Mouse (Mus musculus): ENCODE measurements around the gene Tmem231. TPM values are rescaled to one million over a fixed set of nuclear protein-coding genes. Genes with fewer than 3 reads are reported as not detected.

The Tmem231 gene
- total RNA-seq, 2 experiments from 2014 or later, result 2.0 to 2.4 TPM

- no peak for DNase-seq
Observed at GRCm38 (mm10) chr8:111909621-111910450, 23.8 kb downstream of the Tmem231 start, which contains the start of gene Chst5. TSS of gene Chst5 (minus strand) at chr8:111910447.

DNA sequence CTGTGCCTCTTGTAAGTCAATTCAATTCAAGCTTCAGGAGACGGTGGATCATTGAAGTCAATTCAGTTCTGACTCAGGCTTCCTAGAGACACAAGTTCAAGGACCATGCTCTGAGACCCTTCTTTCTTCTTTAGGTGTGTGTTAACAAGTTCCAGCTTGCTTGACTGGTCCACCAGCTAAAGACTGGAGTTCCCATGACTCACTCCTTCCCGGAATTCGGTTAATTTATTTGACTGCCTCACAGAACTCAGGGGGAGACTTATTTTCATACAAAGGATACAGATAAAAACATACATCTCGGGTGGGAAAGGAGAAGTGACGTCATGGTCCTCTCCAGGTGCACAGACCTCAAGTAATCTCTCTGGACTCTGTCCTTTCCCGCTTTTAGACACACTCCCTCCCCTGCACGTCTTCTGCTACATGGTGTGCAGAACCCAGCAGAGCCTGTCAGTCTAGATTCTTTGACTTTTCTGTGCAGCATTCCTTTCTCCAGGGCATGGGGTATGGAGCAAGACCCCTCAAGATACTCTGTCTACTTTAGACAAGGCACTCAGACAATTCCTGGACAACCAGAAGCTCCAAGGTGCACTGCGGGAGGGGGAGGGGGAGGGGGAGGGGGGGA is 28.1 kb downstream of the Tmem231 start:
- no peak for DNase-seq

DNA sequence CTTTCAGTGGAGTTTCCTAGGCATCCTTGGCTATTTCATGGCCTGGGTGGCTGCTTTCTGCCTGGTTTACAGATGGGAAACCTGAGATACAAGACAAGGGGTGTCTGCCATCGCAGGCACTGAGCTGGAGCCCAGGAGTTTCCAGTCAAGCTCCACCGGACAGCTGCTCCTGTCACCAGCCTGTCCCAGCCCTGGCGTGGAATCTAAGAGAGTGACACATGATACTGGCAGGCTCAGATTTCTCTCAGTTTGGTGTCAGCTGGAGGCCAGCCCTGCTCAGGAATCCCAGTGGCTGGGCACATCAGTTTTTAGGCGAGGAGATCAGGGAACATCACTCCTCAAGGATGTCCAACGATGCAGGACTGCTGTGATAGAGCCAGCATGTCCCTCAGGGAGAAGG is 31.6 kb downstream of the Tmem231 start:
- peak; percentile 26 to 43 for DNase-seq

- DNase-seq, result no peak
Observed at GRCm38 (mm10) chr8:111898586-111898985, 35.1 kb downstream of the Tmem231 start.

DNA sequence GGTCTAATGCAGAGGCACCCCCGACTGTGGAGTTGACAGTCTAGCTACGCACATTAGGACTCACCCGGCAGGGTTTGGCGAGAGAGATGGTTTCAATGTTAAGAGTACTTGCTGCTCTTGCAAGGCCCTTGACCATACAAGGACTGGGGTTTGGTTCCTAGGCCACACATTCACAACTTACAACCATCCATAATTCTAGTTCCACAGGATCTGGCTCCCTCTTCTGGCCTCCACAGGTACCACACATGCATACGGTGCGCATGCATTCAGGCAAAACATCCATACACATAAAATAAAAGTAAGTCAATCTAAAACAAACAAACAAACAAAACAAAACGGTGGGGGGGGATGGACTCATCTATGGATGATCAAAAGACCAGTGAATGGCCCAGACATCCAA is 38.7 kb downstream of the Tmem231 start:
- DNase-seq, result no peak

DNA sequence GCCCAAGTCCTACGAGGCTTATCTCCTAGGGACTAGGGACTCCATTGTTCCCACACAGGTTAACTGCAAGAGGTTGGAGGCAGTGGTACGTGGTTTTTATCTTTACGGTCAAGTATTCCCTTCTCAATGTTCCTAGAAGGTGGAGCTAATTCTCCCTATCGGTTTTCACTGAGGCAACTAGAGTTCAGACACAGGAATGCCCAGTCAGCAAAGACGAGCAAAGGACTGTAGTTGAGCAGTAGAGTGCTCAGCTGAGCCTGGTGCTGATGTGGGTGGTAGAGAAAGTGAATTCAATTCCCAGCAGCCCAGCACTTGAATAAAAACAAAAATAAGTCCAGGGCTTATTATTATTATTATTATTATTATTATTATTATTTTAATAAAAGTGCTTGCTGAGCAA is 41.1 kb downstream of the Tmem231 start:
- DNase-seq, result no peak

GRCm38 (mm10) chr8:111891983-111892382 is 41.7 kb downstream of the Tmem231 start:
- DNase-seq, result no peak

DNA sequence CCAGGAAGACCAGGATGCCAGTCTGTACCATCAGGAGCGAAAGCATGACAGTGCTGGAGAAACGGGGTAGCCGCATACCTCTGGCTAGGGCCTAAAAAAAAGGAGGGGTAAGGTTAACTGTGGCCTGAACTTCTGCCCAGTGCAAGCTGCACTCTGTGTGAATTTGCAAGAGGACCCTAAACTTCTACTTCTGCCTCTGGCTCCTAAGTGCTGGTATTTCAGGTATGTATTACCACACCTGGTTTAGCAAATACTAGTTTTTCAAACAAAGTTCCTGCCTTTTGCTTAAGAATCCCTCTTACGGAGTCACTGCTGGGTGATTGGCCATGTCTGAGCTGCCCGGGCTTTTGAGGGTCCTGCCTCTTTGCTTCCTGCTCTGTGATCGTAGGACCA is 42.8 kb downstream of the Tmem231 start:
- DNase-seq, result no peak

GRCm38 (mm10) chr8:111889931-111890910 is 43.5 kb downstream of the Tmem231 start:
- no peak for DNase-seq

DNA sequence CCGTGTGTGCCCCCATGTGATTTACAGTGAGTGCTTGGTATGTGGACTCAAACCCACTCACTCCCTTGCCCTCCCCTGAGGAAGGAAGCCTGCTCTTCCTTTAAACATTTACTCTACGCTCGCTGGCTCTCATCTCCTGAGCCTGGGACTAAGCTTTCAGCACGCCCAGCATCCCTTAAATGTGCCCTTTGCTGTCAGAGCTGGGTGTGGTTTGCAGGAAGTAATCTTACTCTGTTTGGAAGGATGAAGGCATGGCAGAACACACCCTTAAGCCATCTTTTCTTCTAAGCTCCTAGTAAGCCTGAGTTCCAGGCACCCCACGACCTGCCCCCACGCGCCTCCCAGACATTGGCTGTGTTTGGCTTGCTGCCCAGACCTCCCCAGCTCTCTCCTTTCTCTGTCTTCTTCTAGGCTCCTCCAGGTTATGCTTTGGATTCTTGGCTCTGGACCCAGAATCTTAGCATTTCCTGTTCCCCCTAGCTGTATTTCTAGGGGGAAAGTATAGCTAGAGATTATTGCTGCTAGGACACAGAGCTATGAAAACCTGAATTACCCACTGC is 45.5 kb downstream of the Tmem231 start:
- no peak for DNase-seq

DNA sequence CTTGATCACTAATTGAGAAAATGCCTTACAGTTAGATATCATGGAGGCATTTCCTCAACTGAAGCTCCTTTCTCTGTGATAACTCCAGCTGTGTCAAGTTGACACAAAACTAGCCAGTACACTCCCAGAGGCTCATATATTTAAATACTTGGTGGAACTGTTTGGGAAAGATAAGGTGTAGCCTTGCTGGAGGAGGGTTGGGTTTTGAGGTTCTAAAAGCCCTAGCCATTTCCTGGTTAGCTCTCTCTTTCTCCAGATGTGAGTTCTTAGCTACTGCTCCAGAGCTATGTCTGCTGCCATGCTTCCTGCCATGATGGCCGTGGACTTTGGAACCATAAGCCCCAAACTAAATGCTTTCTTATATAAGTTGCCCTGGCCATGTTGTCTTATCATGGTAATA is 46.2 kb downstream of the Tmem231 start:
- no peak for DNase-seq

- no peak for DNase-seq
Observed at GRCm38 (mm10) chr8:111883615-111884014, 50.1 kb downstream of the Tmem231 start.

GRCm38 (mm10) chr8:111881591-111881990 is 52.1 kb downstream of the Tmem231 start:
- DNase-seq, result peak; percentile 26 to 70

DNA sequence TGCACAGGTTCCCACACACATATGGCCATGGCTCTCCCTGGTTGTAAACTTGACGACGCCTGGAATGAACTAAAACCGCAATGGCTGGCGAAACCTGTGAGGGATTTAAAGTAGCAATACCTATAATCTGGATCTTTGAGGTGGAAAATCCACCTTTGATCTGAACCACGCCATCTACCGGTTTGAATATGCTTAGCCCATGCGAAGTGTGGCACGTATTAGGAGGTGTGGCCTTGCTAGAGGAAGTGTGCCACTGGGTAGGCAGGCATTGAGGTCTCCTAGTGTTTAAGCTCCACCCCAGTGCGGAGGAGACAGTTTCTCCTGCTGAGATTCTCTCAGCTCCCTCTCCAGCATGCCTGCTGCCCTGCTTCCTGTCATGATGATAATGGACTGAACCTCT is 56.0 kb downstream of the Tmem231 start:
- no peak for DNase-seq

DNA sequence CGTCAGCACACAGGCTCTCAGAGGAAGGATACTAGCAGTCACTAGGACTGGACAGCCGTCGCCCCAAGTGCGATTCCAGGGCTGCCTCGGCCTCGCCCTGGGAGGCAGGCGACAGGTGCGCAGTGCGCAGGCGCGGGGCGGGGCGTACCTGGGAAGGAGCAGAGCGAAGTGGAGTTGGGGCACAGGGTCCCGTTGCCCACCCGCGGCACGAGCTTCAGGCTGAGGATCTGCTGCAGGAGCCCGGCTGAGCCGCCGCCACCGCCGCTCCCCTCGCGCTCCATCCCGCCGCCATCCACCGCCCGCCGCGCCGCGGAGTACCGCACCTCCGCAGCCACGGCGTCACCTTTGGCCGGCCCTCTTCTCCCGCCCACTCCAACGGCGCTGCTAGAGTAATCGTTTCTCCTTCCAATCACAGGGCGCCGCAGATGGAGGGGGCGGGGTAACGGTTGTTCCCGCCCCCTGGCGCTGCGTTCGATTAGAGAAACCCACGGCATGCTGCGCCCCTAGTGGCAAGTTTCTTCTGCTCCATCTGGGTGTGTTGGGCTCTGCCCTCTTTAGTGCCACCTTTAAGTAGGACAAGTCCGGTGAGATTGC is 57.2 kb downstream of the Tmem231 start, which contains the start of gene Tmem170:
Tmem170 (minus strand) TSS at position 396 of the 594 bp plus-strand sequence.
- DNase-seq, result peak; percentile 98

GRCm38 (mm10) chr8:111875758-111876157 is 57.9 kb downstream of the Tmem231 start:
- peak; percentile 14 to 33 for DNase-seq

DNA sequence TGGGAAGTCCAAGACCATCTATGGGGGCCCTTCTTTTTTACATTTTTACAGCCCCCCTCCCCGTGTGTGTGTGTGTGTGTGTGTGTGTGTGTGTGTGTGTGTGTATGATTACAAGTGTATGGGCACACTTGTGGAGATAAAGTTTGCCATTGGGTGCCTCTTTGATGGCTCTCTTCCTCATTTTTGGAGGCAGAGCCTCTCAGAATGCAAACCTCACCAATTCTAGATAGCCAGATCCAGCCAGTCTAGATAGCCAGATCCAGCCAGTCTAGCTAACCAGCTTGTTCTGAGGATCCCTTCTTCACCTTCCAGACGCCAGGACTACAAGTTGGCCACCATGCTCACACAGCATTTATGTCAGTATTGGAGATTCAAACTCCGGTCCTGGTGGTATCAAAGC is 62.4 kb downstream of the Tmem231 start:
- DNase-seq, result no peak

DNA sequence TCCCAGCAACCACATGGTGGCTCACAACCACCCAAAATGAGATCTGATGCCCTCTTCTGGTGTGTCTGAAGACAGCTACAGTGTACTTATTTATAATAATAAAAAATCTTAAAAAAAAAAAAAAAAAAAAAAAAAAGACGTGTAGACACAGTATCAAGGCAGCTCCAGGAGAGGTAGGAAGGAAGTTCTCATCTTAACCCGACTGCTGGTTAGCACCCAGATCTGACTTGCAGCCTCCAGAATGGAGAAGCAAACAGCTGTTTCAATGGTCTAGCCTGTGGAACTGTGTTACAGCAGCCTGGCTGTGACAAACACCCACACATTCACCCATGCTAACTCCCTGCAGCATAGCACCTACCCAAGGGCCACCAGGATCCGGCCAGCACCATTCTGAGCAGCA is 63.3 kb downstream of the Tmem231 start:
- DNase-seq, result no peak

- DNase-seq, result no peak
Observed at GRCm38 (mm10) chr8:111868664-111869063, 65.0 kb downstream of the Tmem231 start.

- no peak for DNase-seq
Observed at GRCm38 (mm10) chr8:111865857-111866256, 67.8 kb downstream of the Tmem231 start.

GRCm38 (mm10) chr8:111865130-111865852 is 68.4 kb downstream of the Tmem231 start:
- DNase-seq, result no peak

All from heart, adult 18-20 months (tissue).